Mouse (Mus musculus): ENCODE results near the gene Fam89a.

Fam89a gene

GRCm38 (mm10) chr8:124752325-124752862 is 762 bp upstream of the Fam89a start:
- DNase-seq, result no peak

- peak; percentile 30 for DNase-seq
These were observed 441 bp downstream of the Fam89a start for GRCm38 (mm10) chr8:124751191-124751590.

- no peak for DNase-seq
These were observed 5.0 kb downstream of the Fam89a start for GRCm38 (mm10) chr8:124746661-124747060.

GRCm38 (mm10) chr8:124739268-124739667 is 12.4 kb downstream of the Fam89a start:
- peak; percentile 53 for DNase-seq

- DNase-seq, result no peak
These were observed 16.2 kb downstream of the Fam89a start for GRCm38 (mm10) chr8:124735371-124735911.

- DNase-seq, result no peak
These were observed 18.8 kb downstream of the Fam89a start for GRCm38 (mm10) chr8:124732828-124733227.

- no peak for DNase-seq
These were observed 27.3 kb downstream of the Fam89a start for GRCm38 (mm10) chr8:124724301-124724700.

- peak; percentile 97 for DNase-seq
These were observed 29.6 kb downstream of the Fam89a start, which contains the start of the genes Ttc13 and Arv1 for GRCm38 (mm10) chr8:124721862-124722515. TSS of gene Ttc13 (minus strand) at chr8:124721983. TSS of gene Arv1 (plus strand) at chr8:124722139.

- no peak for DNase-seq
These were observed 30.4 kb downstream of the Fam89a start for GRCm38 (mm10) chr8:124720938-124721861.

- no peak for DNase-seq
These were observed 31.5 kb downstream of the Fam89a start for GRCm38 (mm10) chr8:124720133-124720532.

- DNase-seq, result no peak
These were observed 35.9 kb downstream of the Fam89a start for GRCm38 (mm10) chr8:124715736-124716135.

GRCm38 (mm10) chr8:124713207-124713606 is 38.4 kb downstream of the Fam89a start:
- DNase-seq, result no peak

- DNase-seq, result no peak
These were observed 45.8 kb downstream of the Fam89a start for GRCm38 (mm10) chr8:124705823-124706222.

- DNase-seq, result peak; percentile 24
These were observed 47.3 kb downstream of the Fam89a start for GRCm38 (mm10) chr8:124704376-124704775.

- no peak for DNase-seq
These were observed 48.1 kb downstream of the Fam89a start for GRCm38 (mm10) chr8:124703526-124703925.

GRCm38 (mm10) chr8:124702183-124702582 is 49.4 kb downstream of the Fam89a start:
- no peak for DNase-seq

- DNase-seq, result no peak
These were observed 50.6 kb downstream of the Fam89a start for GRCm38 (mm10) chr8:124701023-124701422.

GRCm38 (mm10) chr8:124700271-124700670 is 51.4 kb downstream of the Fam89a start:
- DNase-seq, result no peak

GRCm38 (mm10) chr8:124695424-124696100 is 56.1 kb downstream of the Fam89a start:
- DNase-seq, result no peak

- no peak for DNase-seq
These were observed 59.9 kb downstream of the Fam89a start for GRCm38 (mm10) chr8:124691706-124692105.
